Mouse (Mus musculus) ES-E14 (cell line): ENCODE results near the gene U2af1. TPM values are rescaled to one million over a fixed set of nuclear protein-coding genes. Genes with fewer than 3 reads are reported as not detected.
"Not testable (repeated sequence)": the region's sequence is repeated elsewhere in the genome, so short reads cannot be mapped to it uniquely, and the experiment has no call there.

ENCODE experiments used
- DNase-seq: peaks from one replicate; pipeline ENCODE4 v3.0.0-alpha.2; 2013; ENCODE audit warnings: low read depth, low spot score
- H3K27ac ChIP-seq: 2 replicates; pipeline ENCODE4 v1.5.1; 2012; ENCODE audit warnings: low read depth, mild to moderate bottlenecking, low read length, moderate library complexity, mixed read lengths; ENCODE audit not compliant: poor library complexity, insufficient read depth, severe bottlenecking
- H3K36me3 ChIP-seq: 2 replicates; pipeline ENCODE4 v1.6.1; 2012; ENCODE audit warnings: mild to moderate bottlenecking, low read length, moderate library complexity, mixed read lengths; ENCODE audit not compliant: control insufficient read depth, poor library complexity, insufficient read depth, severe bottlenecking
- H3K4me1 ChIP-seq, 2 experiments: fragments of 150-350 bp in 1 of 2; sonication (generic) in 1 of 2; 2 replicates each; pipeline ENCODE4 v1.6.1; 2012; ENCODE audit warnings: low read length in 2 of 2, mild to moderate bottlenecking in 1 of 2, mixed read lengths in 1 of 2; ENCODE audit not compliant: control insufficient read depth in 2 of 2, insufficient read depth in 2 of 2, poor library complexity in 1 of 2
- H3K4me3 ChIP-seq, 2 experiments: fragments of 150-350 bp in 1 of 2; sonication (generic) in 1 of 2; 2 replicates each; pipeline ENCODE4 v1.5.1; 2012; ENCODE audit warnings: low read length in 2 of 2, low read depth in 1 of 2, mild to moderate bottlenecking in 1 of 2, mixed read lengths in 1 of 2; ENCODE audit not compliant: insufficient read depth in 1 of 2, poor library complexity in 1 of 2, severe bottlenecking in 1 of 2
- H3K9ac ChIP-seq: 2 replicates; pipeline ENCODE4 v1.6.1; 2012; ENCODE audit warnings: low read depth, mild to moderate bottlenecking, low read length, mixed read lengths; ENCODE audit not compliant: poor library complexity, insufficient read depth, severe bottlenecking
- H3K9me3 ChIP-seq: fragments of 150-350 bp; sonication (generic); 2 replicates; pipeline ENCODE4 v1.6.1; 2012; ENCODE audit warnings: low read depth, mild to moderate bottlenecking, low read length; ENCODE audit not compliant: control insufficient read depth, insufficient read depth
- CHD2 ChIP-seq: IDR thresholded peaks from 2 replicates; pipeline ENCODE4 v1.6.1; 2014; ENCODE audit warnings: mild to moderate bottlenecking, low read depth, low read length, inconsistent platforms
- HCFC1 ChIP-seq: IDR thresholded peaks from 2 replicates; pipeline ENCODE4 v1.6.1; 2012; ENCODE audit warnings: low read length, inconsistent platforms, borderline replicate concordance; ENCODE audit not compliant: insufficient read depth
- MAFK ChIP-seq: IDR thresholded peaks from 2 replicates; pipeline ENCODE4 v1.6.1; 2014; ENCODE audit warnings: mild to moderate bottlenecking, low read depth, low read length, inconsistent platforms; ENCODE audit not compliant: insufficient read depth
- ZC3H11A ChIP-seq: IDR thresholded peaks from 2 replicates; pipeline ENCODE4 v1.6.1; 2012; ENCODE audit warnings: low read depth, mild to moderate bottlenecking, inconsistent platforms, low read length, borderline replicate concordance
- ZNF384 ChIP-seq: IDR thresholded peaks from 2 replicates; pipeline ENCODE4 v1.6.1; 2012; ENCODE audit warnings: low read depth, low read length, inconsistent platforms
- in situ Hi-C, 2 experiments: fragments of 600-800 bp; cut with MboI; formaldehyde crosslinking; loops; one replicate each; pipeline ENCODE4 v1.15.1; 2025; ENCODE audit warnings: low sequenced_read_pairs in 2 of 2, inconsistent platforms in 1 of 2; ENCODE audit not compliant: unreplicated experiment in 2 of 2
- total RNA-seq: library from RNA; depleted of rRNA; stranded (reverse); fragments of 300-350 nt; gene quantifications from 2 replicates; pipeline ENCODE4 v1.2.3, GENCODE M21; 2012; rRNA removed

Gene U2af1
- total RNA-seq, result 219 and 238 TPM in 2 replicates

DNA sequence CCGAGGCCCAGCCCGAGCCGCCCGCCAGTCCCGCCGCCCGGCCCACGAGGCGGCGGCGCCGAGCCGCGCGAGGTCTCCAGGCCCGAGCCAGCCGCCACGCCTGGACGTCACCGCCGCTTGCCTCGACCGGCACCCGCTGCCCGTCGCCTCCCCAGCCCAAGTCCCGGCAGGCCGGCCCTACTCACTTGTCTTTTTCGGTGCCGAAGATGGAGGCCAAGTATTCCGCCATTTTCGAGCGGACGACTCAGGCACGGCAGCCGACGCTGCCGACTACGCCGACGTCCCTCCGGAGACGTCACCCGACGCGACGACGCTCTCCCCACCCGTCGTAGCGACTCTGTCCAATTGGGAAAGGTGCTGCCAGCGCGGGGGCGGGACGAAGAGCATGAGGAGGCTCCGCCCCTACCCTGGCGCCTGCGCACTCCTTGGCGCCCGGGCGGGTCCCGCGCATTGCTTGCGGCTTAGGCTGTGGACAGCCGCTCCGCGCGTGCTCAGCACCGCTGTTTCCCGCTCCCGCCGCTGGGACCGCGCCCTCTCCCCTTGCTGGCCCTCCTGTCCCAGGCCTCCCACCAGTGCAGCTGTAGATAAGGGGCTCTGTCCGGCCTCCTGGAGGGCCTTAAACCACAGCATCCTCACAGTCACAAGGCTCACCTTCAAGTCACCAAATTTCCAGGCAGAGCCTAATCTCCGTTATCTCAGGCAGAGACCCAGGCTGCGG is at the start of gene U2af1:
Gene U2af1 (minus strand): TSS at position 425 of the 718 bp plus-strand sequence.
- Histone ChIP-seq H3K27ac (peak within 1 kb of the TSS; percentile 91), H3K4me3 (peak within 1 kb of the TSS; percentile 85 to 98), H3K9me3 (no peaks in the 10 kb centered on the region), H3K36me3 (peaks cover 25% of the 10 kb centered on the region), H3K9ac (peak within 1 kb of the TSS; percentile 99), H3K4me1 (peaks cover 0 to 13% of the 10 kb centered on the region in 2 experiments; a peak in 1 of 4 replicates)
- DNase-seq, result peak; percentile 93
- in situ Hi-C loops, result no loop called here
- TF ChIP-seq ZNF384 (no peak), HCFC1 (peak; percentile 79), ZC3H11A (no peak)

- no peak for TF ChIP-seq ZC3H11A
- TF ChIP-seq ZNF384, result no peak
- no peak for TF ChIP-seq MAFK
- no peak for TF ChIP-seq HCFC1
- no peak for TF ChIP-seq CHD2
- Histone ChIP-seq H3K9ac (no peak overlapping the region), H3K4me3 (no peak overlapping the region), H3K27ac (no peak overlapping the region), H3K4me1 (peaks cover 0 to 6% of the 10 kb centered on the region in 2 experiments; a peak in 1 of 4 replicates), H3K36me3 (no peaks in the 10 kb centered on the region), H3K9me3 (no peaks in the 10 kb centered on the region)
- in situ Hi-C loops, result no loop called here
- no peak for DNase-seq
Observed at GRCm38 (mm10) chr17:31705271-31706020, 46.8 kb upstream of the U2af1 start.

- Histone ChIP-seq H3K36me3 (no peaks in the 10 kb centered on the region), H3K4me1 (no peaks in the 10 kb centered on the region; a peak in 1 of 4 replicates), H3K4me3 (no peak overlapping the region), H3K27ac (no peak overlapping the region), H3K9ac (no peak overlapping the region), H3K9me3 (no peaks in the 10 kb centered on the region)
- TF ChIP-seq ZNF384 (no peak), HCFC1 (no peak)
- in situ Hi-C loops, result no loop called here
- DNase-seq, result no peak
Observed at GRCm38 (mm10) chr17:31703276-31703980, 44.7 kb upstream of the U2af1 start.

DNA sequence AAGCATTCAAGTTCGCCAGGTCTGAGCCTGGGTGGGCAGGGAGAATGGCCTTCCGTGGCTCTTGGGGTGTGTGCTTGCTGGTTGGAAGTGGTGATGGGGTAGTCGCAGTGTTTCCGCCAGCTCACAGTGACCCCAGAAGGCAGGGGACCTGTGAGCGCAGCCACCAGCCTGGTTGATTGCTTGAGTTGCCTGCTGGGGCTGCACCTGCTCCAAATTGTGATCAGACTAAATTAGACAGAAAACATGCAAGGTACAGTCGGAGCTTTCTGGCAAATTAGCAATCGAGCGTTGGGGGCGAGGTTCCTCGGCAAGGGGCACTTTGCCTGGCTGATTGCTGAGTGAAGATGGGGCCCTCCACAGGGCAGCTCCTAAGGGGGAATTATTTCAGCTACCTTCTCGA is 39.7 kb upstream of the U2af1 start:
- H3K27ac ChIP-seq, result no peak overlapping the region

DNA sequence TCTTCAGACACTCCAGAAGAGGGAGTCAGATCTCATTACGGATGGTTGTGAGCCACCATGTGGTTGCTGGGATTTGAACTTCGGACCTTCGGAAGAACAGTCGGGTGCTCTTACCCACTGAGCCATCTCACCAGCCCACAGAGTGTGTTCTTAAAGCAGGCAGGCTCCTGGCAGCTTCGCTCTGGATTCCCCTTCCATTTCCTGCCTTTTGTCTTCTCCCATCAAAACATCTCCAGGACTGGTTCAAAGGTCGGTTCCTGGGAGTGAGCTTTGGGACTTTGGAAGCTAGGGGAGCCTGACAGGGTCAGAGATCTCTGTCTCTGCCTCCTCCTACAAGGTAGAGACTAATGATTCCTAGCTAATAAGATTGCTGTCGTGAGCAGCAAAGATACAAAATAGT is 36.7 kb upstream of the U2af1 start:
- H3K36me3 ChIP-seq, H3K9ac ChIP-seq, H3K9me3 ChIP-seq, DNase-seq, H3K27ac ChIP-seq, in situ Hi-C loops, H3K4me3 ChIP-seq: not testable (repeated sequence)
- peaks cover 0 to 13% of the 10 kb centered on the region in 2 experiments; a peak in 2 of 4 replicates for H3K4me1 ChIP-seq

More for the DNA sequence above, 39.7 kb upstream of the U2af1 start:
- in situ Hi-C loops, result no loop called here
- DNase-seq, result no peak
- no peaks in the 10 kb centered on the region for H3K9me3 ChIP-seq
- H3K36me3 ChIP-seq, result no peaks in the 10 kb centered on the region
- H3K4me3 ChIP-seq, result peak overlapping the region in 1 of 2 experiments; percentile 33; a peak in 1 of 4 replicates
- no peak overlapping the region for H3K9ac ChIP-seq
- TF ChIP-seq MAFK, result no peak
- no peak for TF ChIP-seq ZNF384
- no peak for TF ChIP-seq ZC3H11A
- TF ChIP-seq CHD2, result no peak
- TF ChIP-seq HCFC1, result no peak
- H3K4me1 ChIP-seq, result peaks cover 0 to 12% of the 10 kb centered on the region in 2 experiments; a peak in 2 of 4 replicates
